Mouse (Mus musculus) right cerebral cortex, adult 18-20 months (tissue): Measurements from ENCODE around the gene Scin.

Experiments
- DNase-seq: peaks from one replicate; pipeline ENCODE4 v3.0.0; 2022; ENCODE audit warnings: mixed read lengths

Gene Scin

DNA sequence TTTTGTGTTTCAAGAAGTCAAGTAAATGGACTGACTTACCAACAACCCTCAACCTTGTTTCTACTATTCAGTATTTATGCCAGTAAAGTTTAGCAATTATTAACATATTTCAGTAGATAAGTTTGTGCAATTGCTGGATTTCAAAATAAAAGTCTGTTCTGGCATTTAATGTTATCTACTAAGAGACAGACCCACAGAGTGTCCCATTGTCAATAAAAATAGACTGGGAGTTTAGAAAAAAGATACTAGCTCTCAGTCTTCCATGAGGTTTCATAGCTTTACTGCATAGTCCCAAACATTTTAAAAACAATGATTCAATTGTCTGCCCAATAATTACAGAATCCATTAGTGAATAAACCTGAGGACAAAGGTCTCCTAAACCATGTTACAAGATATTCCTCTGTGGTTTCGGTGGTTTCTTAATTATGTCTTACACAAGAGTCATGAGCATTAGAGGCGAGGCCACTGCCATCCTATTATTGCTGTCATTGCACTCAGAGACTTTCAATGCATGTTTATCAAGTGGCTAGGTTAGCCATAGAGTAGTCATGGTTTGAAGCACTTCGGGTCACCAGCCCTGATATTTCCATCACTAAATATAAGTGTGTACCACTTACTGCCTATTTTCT, 110.9 kb downstream of the Scin start:
- no peak for DNase-seq

DNA sequence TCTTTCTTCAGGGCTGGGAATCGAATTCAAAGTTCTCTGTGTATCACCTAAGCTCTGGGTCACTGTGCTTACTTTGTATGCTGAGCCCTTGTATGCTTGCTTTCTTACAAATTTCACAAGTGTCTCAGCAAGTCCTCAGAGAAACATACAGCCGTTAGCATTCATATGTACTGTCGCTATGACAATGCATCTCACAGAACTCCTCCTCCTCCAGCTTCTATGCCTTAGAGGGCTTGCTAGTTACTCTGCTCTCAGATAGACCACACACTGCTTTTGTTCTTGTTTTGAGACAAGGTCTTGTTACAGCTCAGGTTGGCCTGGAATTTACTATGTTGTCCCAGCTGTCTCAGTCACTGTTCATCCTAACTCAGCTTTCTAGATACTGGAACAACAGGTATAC, 111.7 kb downstream of the Scin start:
- no peak for DNase-seq

DNA sequence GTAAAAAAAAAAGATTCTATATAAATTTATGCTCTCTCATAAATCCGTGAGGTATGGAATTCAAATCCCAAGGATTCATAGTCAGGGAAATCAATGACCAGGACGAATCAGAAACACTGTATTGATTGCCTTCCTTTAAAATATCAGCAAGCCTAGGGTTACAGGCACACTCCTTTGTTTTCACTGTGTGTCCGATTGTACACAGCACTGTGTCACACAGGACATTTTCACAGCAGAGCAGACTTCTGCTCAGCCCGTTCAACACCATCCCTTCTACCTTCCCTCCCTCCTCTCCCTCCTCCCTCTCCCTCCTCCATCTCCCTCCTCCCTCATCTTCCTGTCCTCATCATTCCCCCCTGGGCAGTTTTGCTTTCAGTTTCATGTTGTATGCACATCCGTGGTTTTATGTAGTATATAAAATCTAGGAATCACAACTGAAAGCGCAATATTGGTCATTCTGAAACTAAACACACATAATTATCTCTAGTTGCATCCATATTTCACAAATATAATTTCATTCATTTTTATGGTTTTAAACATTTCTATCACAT, 116.0 kb downstream of the Scin start:
- DNase-seq: no peak

DNA sequence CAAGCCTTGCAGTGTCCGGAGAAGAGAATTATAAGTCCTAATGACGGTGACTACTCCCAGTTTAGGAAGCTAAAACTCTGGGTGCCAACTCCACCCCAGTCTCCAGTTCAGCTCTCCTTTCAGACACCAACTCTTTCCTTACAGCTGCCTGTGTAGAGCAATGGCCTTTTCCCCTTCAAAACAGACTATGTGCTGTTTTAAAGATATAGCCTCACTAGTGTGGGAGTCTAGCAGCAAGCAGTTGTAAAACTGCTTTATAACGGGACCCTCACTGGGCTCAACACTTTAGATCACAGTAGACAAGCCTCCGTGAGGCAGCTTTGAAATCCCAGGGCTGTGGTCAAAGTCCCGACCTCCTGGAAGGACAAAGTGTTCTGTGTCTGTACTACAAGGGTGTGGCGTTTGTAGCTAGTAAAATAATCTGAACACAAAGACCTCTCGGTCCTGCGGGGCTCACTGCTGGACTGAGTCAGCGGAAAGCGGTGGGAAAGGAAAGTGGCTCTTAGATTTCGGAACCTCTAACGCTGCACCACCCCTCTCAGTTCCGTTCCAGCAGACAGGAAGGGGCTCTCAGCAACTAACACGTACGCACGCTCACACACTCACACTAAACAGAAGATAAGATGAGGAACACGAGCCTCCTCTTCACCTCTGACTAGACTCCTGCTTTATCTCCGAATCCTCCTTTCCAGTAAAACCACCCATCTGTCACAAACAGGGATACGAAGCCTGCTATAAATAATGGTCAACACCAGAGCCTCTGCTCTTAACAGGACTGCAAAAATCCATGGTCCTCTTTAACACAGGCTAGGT, 117.2 kb downstream of the Scin start:
- peak; percentile 23 for DNase-seq

DNA sequence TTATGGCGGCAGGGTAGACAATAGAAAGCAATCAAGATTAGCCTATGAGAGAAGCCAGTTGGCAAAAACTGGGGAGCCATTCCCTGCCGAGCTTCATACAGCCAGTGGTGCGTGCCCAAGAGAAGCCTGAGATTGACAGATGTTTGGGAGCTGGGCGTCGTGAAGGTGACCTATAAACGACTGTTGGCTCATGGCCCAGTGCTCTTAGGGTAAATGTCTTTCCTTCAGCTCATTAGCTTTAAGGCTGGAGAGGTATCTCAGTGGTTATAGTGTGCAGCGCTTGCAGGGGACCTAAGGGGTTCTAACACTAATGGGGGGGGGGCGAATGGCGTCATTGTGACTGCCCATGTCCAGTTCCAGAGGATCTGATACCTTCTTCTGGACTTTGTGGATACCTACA, 118.0 kb downstream of the Scin start:
- DNase-seq: no peak

DNA sequence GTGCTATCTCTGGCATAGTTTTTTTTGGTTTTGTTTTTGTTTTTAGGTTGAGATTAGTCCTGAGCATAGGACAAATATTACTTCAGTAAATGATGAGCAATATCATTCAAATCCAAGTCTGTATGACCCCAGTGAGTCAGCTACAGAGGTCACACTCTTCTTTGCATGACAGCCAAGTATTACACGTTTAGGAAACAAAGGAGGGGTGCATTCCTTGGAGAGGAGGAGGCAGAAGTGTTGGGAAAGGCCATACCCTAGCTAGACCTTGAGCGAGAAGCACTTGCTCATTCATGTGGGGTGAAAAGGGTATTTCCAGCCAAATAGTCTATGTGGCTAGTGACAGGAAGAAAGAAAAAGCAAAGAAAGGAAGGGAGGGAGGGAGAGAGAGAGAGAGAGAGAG, 124.2 kb downstream of the Scin start:
- no peak for DNase-seq
